Mouse (Mus musculus) stomach, embryonic 15.5 days (tissue): ENCODE measurements around the gene 5730409E04Rik. TPM values are rescaled to one million over a fixed set of nuclear protein-coding genes. Genes with fewer than 3 reads are reported as not detected.

Experiments
- ATAC-seq: fragments of 200-750 bp; cut with Nextera tagmentation; 2 replicates; pipeline ENCODE4 v1.8.0; 2017; ENCODE audit warnings: low read depth, moderate number of reproducible peaks, moderate TSS enrichment; ENCODE audit not compliant: insufficient read depth, low FRiP score
- H3K27ac ChIP-seq: fragments of 300-500 bp; sonication (generic); 2 replicates; pipeline ENCODE4 v1.5.1; 2015; ENCODE audit warnings: mild to moderate bottlenecking, inconsistent platforms
- H3K27me3 ChIP-seq: fragments of 300-500 bp; sonication (generic); replicated peaks from 2 replicates; pipeline ENCODE4 v1.6.1; 2015; ENCODE audit warnings: inconsistent platforms
- H3K36me3 ChIP-seq: fragments of 300-500 bp; sonication (generic); 2 replicates; pipeline ENCODE4 v1.6.1; 2015; ENCODE audit warnings: inconsistent platforms
- H3K4me1 ChIP-seq: fragments of 300-500 bp; sonication (generic); 2 replicates; pipeline ENCODE4 v1.6.1; 2015; ENCODE audit warnings: inconsistent platforms
- H3K4me2 ChIP-seq: fragments of 300-500 bp; sonication (generic); 2 replicates; pipeline ENCODE4 v1.6.1; 2015; ENCODE audit warnings: mild to moderate bottlenecking, inconsistent platforms
- H3K4me3 ChIP-seq: fragments of 300-500 bp; sonication (generic); replicated peaks from 2 replicates; pipeline ENCODE4 v1.5.1; 2015; ENCODE audit warnings: inconsistent platforms
- H3K9ac ChIP-seq: fragments of 300-500 bp; sonication (generic); 2 replicates; pipeline ENCODE4 v1.6.1; 2015; ENCODE audit warnings: inconsistent platforms
- H3K9me3 ChIP-seq: fragments of 300-500 bp; sonication (generic); 2 replicates; pipeline ENCODE4 v1.6.1; 2016; ENCODE audit warnings: inconsistent platforms
- WGBS: fragments of 180-500 bp; shearing (Covaris S2); methylation state at CpG from one replicate; pipeline ENCODE4 v1.1.7; 2015; 5-methylcytosine and 5-hydroxymethylcytosine counted together
- polyA plus RNA-seq: library from polyadenylated mRNA; unstranded; fragments of >200 nt; fragmentation: Nextera tagmentation; extraction: Ambion mirVana; gene quantifications from 2 replicates; pipeline ENCODE4 v1.2.1, GENCODE M21; 2015

The 5730409E04Rik gene
- polyA plus RNA-seq, 1 experiment from 2014 or later: 2.3 TPM

DNA sequence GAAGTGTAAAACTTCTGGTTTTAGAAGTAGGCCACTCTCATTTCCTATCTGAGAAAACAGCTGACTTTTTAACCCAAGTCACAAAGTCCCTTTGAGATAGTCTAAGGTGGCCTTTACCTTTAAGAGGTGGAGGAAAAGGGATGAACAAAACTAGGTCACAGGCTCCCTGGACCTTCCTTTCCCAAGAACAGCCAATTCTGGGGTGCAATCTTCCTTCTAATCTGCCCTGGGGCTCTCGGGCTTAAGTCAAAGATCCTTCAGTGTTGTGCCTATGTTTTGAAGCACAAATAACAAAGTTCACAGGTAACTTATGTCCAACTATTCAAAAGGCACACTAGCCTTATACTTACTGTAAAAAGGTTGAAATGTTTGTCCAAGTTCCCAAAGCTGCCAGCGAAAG is 5.5 kb upstream of the 5730409E04Rik start:
- H3K9ac ChIP-seq: no peak overlapping the region
- H3K4me2 ChIP-seq: no peak overlapping the region
- no peaks in the 10 kb centered on the region for H3K9me3 ChIP-seq
- H3K27ac ChIP-seq: no peak overlapping the region
- no peak for ATAC-seq
- no peak overlapping the region for H3K4me3 ChIP-seq
- no peaks in the 10 kb centered on the region for H3K27me3 ChIP-seq
- WGBS: 82% methylated on average over 2 of the region's 2 CpGs
- H3K36me3 ChIP-seq: no peaks in the 10 kb centered on the region
- peaks cover 7% of the 10 kb centered on the region; the same call in 1 of the 2 replicates for H3K4me1 ChIP-seq

DNA sequence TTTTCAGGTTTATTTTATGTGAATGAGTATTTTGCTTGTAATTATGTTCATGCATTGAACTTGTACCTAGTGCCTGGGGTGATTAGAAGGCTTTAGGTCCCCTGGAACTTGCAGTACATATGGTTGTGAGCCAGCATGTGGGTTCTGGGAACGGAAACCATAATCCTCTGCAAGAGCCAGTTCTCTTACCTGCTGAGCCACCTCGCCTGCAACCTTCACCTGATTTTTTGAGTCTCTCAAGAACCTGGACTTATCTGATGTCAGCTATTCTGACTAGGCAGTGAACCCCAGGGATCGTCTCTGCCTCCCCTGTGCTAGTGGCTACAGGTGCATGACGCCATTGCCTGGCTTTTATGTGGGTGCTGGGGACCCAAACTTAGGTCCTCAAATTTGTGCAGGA is 3.9 kb upstream of the 5730409E04Rik start:
- Histone ChIP-seq H3K4me3 (no peak overlapping the region), H3K9me3 (no peaks in the 10 kb centered on the region), H3K27me3 (no peaks in the 10 kb centered on the region), H3K36me3 (no peaks in the 10 kb centered on the region), H3K4me1 (0 out of 2 replicates have a peak, but pooled peaks cover 7% of the 10 kb centered on the region), H3K9ac (no peak overlapping the region), H3K27ac (no peak overlapping the region), H3K4me2 (no peak overlapping the region)
- WGBS: 78% methylated on average over 4 of the region's 4 CpGs
- no peak for ATAC-seq

GRCm38 (mm10) chr4:126611991-126612390 is 2.4 kb downstream of the 5730409E04Rik start:
- H3K4me3 ChIP-seq: no peak overlapping the region
- ATAC-seq: no peak
- H3K9me3 ChIP-seq: no peaks in the 10 kb centered on the region
- no peak overlapping the region for H3K4me2 ChIP-seq
- H3K4me1 ChIP-seq: no peaks in the 10 kb centered on the region
- 87% methylated on average over 17 of the region's 17 CpGs for WGBS
- no peak overlapping the region for H3K27ac ChIP-seq
- H3K9ac ChIP-seq: no peak overlapping the region
- no peaks in the 10 kb centered on the region for H3K27me3 ChIP-seq
- no peaks in the 10 kb centered on the region for H3K36me3 ChIP-seq

DNA sequence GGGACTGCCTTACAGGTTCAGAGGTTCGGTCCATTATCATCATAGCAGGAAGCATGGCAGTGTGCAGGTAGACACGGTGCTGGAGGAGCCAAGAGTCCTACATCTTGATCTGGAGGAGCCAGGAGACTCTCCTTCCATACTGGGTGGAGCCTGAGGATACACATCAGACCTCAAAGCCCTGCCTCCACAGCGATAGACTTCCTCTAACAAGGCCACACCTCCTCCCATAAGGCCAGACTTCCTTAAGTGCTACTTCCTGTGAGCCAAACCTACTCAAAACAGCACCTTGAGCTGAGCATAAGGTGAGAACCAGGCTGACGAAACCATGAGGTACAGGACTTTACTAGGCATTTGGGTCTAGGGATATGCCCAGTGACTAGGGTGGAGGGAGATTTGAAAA is 6.7 kb downstream of the 5730409E04Rik start:
- H3K27ac ChIP-seq: no peak overlapping the region
- H3K27me3 ChIP-seq: peaks cover 16% of the 10 kb centered on the region; the same call in 1 of the 2 replicates
- H3K9me3 ChIP-seq: no peaks in the 10 kb centered on the region
- no peak overlapping the region for H3K4me2 ChIP-seq
- 71% methylated on average over 4 of the region's 4 CpGs for WGBS
- no peaks in the 10 kb centered on the region for H3K36me3 ChIP-seq
- no peak for ATAC-seq
- no peak overlapping the region for H3K4me3 ChIP-seq
- peaks cover 6% of the 10 kb centered on the region for H3K4me1 ChIP-seq
- no peak overlapping the region for H3K9ac ChIP-seq

DNA sequence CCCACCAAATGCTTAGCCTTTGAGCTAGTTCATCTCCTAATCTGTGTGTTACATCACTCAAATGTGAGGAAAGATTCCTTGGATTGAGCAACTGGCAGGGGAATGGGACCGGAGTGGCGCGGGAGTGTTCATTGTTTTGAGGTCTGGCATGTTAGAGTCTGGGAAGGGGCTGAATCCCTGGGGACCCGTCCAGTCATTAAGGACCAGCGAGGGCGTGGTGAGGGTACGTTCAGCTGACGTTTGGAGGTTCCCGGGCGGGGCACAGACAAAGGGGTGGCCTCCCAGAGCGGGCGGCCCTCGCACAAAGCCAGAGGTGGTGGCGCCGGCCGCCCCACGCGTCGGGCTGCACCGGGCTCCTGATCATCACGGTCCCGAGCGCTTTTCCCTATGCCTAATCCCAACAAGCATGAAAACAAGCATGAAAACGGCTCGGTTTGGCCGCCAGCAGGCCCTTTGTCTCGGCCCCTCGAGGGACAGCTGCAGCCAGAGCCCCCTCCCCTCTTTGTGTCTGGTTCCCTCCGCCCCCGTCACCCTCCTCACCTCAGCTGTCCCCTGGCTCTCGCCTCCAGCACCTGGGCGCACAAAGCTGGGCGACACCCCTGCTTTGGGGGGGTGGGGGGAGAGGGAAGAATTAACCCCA is 10.2 kb downstream of the 5730409E04Rik start:
- H3K27me3 ChIP-seq: peaks cover 16% of the 10 kb centered on the region; the same call in 1 of the 2 replicates
- H3K4me2 ChIP-seq: peak overlapping the region; percentile 58
- H3K27ac ChIP-seq: no peak overlapping the region
- no peak for ATAC-seq
- H3K9me3 ChIP-seq: no peaks in the 10 kb centered on the region
- H3K4me3 ChIP-seq: peak overlapping the region; percentile 31
- no peaks in the 10 kb centered on the region for H3K36me3 ChIP-seq
- 6% methylated on average over 33 of the region's 33 CpGs for WGBS
- peaks cover 6% of the 10 kb centered on the region for H3K4me1 ChIP-seq
- H3K9ac ChIP-seq: no peak overlapping the region; the same call in 1 of the 2 replicates

DNA sequence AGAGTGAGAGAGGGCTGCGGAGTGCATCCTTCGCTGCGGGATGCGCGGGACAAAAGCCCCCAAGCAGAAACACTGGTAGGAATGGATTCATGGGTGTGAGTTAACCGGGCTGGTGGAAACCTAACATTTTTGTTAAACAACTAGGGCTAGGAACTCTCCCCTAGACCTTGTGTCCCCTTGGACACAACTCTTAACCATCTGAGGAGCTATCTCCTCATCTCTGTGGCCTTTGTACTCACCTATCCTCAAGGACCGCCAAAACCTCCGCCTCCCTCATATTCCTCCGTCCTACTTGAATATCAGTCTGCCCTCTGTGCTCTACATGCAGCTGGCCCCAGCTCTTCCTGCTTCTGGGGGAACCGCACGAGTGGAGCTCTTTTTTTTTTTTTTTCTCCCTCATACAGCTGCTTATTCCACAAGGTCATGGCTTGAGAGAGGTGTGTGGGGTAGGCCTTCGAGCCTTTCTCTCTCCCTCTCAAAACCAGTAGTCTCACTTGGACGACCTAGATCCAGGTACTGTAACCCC is 10.8 kb downstream of the 5730409E04Rik start:
- Histone ChIP-seq H3K9ac (no peak overlapping the region; the same call in 1 of the 2 replicates), H3K4me1 (peaks cover 6% of the 10 kb centered on the region), H3K36me3 (no peaks in the 10 kb centered on the region), H3K4me2 (peak overlapping the region; percentile 58), H3K4me3 (peak overlapping the region; percentile 31), H3K27me3 (peaks cover 16% of the 10 kb centered on the region; the same call in 1 of the 2 replicates), H3K9me3 (no peaks in the 10 kb centered on the region), H3K27ac (no peak overlapping the region)
- 0 out of 2 replicates have a peak, but pooled peaks have one; percentile 14 for ATAC-seq
- 19% methylated on average over 13 of the region's 13 CpGs for WGBS

- 0 out of 2 replicates have a peak, but pooled peaks have one; percentile 18 for ATAC-seq
- no peak overlapping the region for H3K27ac ChIP-seq
- H3K9ac ChIP-seq: no peak overlapping the region
These were observed 17.5 kb downstream of the 5730409E04Rik start for GRCm38 (mm10) chr4:126627021-126627681.

DNA sequence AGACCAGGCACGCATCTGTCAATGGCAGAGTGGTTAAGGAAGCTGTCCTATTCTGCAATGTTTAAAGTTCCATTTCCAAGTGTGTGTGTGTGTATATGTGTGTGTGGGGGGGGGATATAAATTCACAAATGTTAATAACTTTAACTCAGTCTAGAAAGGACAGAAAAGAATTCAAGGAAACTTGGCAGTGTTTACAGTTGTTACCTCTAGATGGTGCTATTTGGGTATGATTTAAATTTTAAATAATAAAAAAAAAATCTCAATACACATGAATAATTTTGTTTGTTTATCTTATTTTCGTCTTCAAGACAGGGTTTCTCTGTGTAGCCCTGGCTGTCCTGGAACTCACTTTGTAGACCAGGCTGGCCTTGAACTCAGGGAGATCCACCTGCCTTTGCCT is 22.3 kb downstream of the 5730409E04Rik start:
- no peaks in the 10 kb centered on the region for H3K36me3 ChIP-seq
- H3K4me3 ChIP-seq: no peak overlapping the region
- H3K9ac ChIP-seq: no peak overlapping the region
- ATAC-seq: no peak
- no peak overlapping the region for H3K27ac ChIP-seq
- H3K27me3 ChIP-seq: 0 out of 2 replicates have a peak, but pooled peaks cover 10% of the 10 kb centered on the region
- no peaks in the 10 kb centered on the region for H3K9me3 ChIP-seq
- 38% methylated on average over 2 of the region's 2 CpGs for WGBS
- H3K4me1 ChIP-seq: 0 out of 2 replicates have a peak, but pooled peaks cover 4% of the 10 kb centered on the region
- no peak overlapping the region for H3K4me2 ChIP-seq

More at GRCm38 (mm10) chr4:126627021-126627681, 17.5 kb downstream of the 5730409E04Rik start:
- no peaks in the 10 kb centered on the region for H3K9me3 ChIP-seq
- WGBS: 4% methylated on average over 23 of the region's 23 CpGs
- no peaks in the 10 kb centered on the region for H3K27me3 ChIP-seq
- peak overlapping the region; percentile 40 for H3K4me2 ChIP-seq
- 0 out of 2 replicates have a peak, but pooled peaks cover 5% of the 10 kb centered on the region for H3K4me1 ChIP-seq
- H3K36me3 ChIP-seq: no peaks in the 10 kb centered on the region
- H3K4me3 ChIP-seq: peak overlapping the region; percentile 23

DNA sequence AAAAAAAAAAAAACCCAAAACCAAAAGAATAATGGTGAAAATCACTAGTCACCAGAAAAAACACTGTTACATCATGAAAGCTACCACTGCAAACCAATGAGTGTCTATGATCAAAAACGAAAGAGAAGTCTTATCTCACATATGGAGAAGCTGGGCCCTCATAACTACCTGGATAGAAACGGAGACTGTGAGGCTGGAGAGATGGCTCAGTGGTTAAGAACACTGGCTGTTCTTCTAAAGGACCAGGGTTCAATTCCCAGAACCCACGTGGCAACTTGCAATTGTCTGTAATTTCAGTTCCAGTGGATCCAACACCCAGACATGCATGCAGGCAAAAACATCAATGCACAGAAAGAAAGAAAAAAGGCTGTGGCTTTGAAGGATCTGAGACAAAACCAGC is 23.1 kb downstream of the 5730409E04Rik start:
- WGBS: 67% methylated on average over 3 of the region's 3 CpGs
- Histone ChIP-seq H3K4me3 (no peak overlapping the region), H3K4me2 (no peak overlapping the region), H3K27me3 (peaks cover 10% of the 10 kb centered on the region; the same call in 1 of the 2 replicates), H3K36me3 (no peaks in the 10 kb centered on the region), H3K27ac (no peak overlapping the region), H3K9ac (no peak overlapping the region), H3K4me1 (no peaks in the 10 kb centered on the region), H3K9me3 (no peaks in the 10 kb centered on the region)
- no peak for ATAC-seq

DNA sequence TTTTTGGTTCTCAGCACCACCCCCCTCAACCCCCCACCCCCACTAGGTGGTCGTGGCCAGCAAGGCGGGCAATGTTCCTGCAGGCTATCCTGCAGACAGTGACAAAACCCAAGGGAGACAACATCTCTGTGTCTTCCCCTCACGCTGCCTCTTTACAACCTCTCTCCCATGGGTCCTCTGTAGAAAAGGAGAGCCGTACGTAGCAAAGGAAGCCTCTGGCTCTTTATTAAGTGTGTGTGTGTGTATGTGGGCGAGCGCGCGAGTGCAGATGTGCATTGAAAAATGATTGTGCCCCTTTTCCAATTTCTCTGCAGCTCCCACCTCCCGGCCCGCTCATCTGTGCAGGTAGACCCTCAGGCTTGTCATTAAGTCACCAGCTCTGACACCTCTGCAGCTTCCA is 26.7 kb downstream of the 5730409E04Rik start:
- Histone ChIP-seq H3K4me3 (no peak overlapping the region), H3K4me2 (no peak overlapping the region), H3K9me3 (no peaks in the 10 kb centered on the region), H3K4me1 (no peaks in the 10 kb centered on the region), H3K27ac (no peak overlapping the region), H3K36me3 (no peaks in the 10 kb centered on the region), H3K27me3 (peaks cover 10% of the 10 kb centered on the region; the same call in 1 of the 2 replicates), H3K9ac (no peak overlapping the region)
- 16% methylated on average over 11 of the region's 11 CpGs for WGBS
- no peak for ATAC-seq

DNA sequence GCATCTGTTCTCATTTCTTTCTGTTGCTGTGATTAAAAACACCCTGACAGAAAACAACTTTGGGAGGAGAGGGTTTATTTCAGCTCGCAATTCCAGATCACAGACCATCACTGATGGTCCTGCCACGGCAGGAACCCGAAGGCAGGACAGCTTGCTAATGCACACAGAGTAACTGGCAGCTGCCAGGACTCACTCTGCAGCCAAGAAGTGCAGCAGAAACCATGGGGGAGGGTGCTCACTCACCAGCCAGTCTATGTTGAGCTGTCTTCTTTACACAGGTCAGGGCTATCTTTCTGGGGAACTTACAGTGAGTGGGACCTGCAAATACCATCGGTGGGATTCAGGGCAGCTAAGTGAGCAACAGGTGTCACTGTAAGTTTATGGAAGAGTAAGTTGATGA is 27.8 kb downstream of the 5730409E04Rik start:
- Histone ChIP-seq H3K36me3 (no peaks in the 10 kb centered on the region), H3K4me1 (no peaks in the 10 kb centered on the region)
- 67% methylated on average over 4 of the region's 4 CpGs for WGBS

DNA sequence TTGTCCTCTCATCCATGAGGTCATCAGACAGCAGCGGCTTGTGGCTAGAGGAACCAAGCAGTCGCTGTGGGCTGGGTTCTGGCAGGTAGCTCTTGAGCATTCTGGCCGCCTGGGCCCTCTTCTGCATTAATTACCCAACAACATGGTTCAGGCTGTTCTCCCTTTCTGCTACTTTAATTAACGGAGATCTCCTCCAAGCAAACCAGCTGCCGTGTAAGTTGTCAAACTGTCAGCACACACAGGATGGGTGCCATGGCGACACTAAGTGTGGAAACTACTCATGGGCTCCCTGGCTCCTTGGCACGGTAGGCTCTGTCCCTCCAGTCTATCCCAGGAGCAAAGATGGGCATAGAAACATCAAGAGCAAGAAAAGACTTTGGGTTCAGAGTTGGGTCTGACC is 29.7 kb downstream of the 5730409E04Rik start:
- H3K4me2 ChIP-seq: no peak overlapping the region
- H3K27ac ChIP-seq: no peak overlapping the region
- H3K36me3 ChIP-seq: no peaks in the 10 kb centered on the region
- H3K4me1 ChIP-seq: no peaks in the 10 kb centered on the region
- WGBS: 58% methylated on average over 7 of the region's 7 CpGs
- no peak overlapping the region for H3K9ac ChIP-seq
- no peak overlapping the region for H3K4me3 ChIP-seq
- ATAC-seq: no peak
- peaks cover 10% of the 10 kb centered on the region; the same call in 1 of the 2 replicates for H3K27me3 ChIP-seq
- H3K9me3 ChIP-seq: no peaks in the 10 kb centered on the region

More for the DNA sequence above, 27.8 kb downstream of the 5730409E04Rik start:
- Histone ChIP-seq H3K27ac (no peak overlapping the region), H3K9me3 (no peaks in the 10 kb centered on the region), H3K4me2 (no peak overlapping the region), H3K4me3 (no peak overlapping the region), H3K27me3 (peaks cover 10% of the 10 kb centered on the region; the same call in 1 of the 2 replicates), H3K9ac (no peak overlapping the region)
- ATAC-seq: no peak
